Mouse (Mus musculus) telencephalon, adult 2 months (tissue): ENCODE measurements around the gene Ube2g1.
"Not testable (repeated sequence)": the region's sequence is repeated elsewhere in the genome, so short reads cannot be mapped to it uniquely, and the experiment has no call there.

ENCODE experiments used
- DNase-seq: peaks from one replicate; pipeline ENCODE4 v3.0.0-alpha.2; 2011; ENCODE audit warnings: low read depth, low spot score

Gene Ube2g1

GRCm38 (mm10) chr11:72689551-72690510 is 82.7 kb downstream of the Ube2g1 start, which contains the start of gene Ankfy1:
Gene Ankfy1 (plus strand): TSS chr11:72690006.
- DNase-seq, result peak; percentile 86

DNA sequence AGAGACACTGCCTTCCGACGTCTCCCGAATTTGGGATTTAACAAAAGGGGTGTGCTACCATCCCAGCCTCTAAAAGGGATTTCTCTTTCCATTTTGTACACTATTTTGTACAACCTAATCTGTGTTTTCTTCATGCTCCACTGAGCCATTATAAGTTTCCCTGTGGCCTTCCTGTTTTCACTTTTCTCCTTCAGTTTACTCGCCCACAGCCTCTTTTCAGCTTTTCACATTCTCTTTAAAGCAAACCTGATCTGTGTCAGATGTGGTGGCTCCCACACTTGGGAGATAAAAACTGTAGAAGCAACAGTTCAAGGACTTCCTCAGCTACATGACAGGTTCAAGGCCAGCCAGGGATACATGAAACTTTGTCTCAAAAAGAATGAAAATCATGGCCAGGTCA is 85.3 kb downstream of the Ube2g1 start:
- DNase-seq, result no peak

- DNase-seq, result no peak
Measured at GRCm38 (mm10) chr11:72695025-72695424, 87.9 kb downstream of the Ube2g1 start.

DNA sequence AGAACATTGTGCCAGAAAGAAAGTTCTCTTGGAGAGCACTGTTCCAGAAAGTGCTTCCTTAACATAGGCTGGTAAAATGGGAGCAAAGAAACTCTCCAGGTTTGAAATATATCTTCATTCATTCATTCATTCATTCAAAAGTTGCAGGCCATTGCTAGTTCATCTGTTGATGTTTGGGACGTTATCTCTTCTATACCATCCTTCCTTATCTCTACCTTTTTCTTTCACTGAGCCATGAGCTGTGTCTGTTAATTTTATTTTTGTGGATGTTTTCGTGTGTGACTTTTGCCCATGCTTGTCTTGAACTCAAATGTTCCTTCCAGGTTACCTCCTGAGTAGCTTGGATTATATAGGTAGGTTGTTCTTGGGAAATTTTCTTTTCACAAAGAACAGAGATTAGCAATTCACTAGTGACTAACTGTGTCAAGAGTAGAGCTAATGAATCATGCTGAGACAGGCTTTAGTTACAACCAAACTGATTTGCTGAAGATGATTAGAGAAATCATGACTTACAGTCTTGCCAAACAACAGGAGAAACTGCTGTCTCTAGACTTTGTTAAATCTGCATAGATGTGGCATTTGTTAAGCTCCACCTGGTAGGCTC is 89.4 kb downstream of the Ube2g1 start:
- no peak for DNase-seq

DNA sequence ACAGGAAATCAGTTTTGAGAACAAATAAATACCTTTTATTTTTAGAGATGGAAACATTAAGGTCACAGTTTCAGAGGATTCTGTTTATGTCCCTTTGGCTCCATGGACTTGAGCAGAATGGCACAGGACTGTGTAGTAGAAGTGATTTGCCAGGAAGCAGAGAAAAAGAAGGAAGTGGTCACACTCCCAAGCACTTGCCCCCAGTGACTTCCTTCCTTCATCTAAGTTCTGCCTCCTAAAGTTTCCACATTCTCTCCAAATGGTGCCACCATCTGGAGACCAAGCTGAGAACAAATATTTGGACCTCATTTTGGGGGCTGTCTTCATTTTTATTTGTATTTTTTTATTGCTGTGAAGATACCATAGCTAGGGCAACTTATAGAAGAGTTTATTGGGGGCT is 90.2 kb downstream of the Ube2g1 start:
- no peak for DNase-seq

DNA sequence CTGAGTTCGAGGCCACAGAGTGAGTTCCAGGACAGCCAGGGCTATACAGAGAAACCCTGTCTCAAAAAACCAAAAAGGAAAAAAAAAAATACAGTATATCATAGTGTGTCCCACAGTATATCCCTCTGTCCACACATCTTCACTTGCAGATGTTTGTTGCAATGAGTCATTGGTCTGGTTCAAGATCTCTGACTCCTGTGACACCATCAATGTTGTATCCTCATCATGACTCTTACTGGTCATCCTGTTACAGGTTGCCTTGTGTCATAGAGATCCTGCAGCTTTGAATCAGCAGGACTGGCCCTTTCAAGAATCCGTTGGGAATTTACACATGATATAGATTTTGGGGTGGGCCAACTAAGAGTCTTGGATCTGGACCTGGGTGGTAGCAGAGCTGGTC is 98.0 kb downstream of the Ube2g1 start:
- DNase-seq, result not testable (repeated sequence)

DNA sequence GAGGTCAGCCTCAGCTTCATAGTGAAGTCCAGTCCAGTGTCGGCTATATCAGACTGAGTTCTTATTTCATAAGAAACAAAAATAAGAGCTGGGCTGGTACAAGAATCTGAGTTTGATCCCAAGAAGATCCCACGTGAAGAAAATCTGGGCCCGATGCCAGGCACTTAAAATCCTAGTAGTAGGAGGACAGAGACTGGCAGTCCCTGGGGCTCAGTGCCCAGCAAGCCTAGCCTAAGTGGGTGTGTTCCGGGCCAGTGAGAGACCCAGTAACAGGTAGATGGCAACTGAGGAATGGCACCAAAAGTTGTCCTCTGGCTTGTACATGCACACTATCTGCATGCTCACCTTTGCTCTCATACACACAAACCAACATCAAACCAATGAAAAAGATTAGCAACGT is 105.6 kb downstream of the Ube2g1 start:
- DNase-seq, result peak; percentile 57

DNA sequence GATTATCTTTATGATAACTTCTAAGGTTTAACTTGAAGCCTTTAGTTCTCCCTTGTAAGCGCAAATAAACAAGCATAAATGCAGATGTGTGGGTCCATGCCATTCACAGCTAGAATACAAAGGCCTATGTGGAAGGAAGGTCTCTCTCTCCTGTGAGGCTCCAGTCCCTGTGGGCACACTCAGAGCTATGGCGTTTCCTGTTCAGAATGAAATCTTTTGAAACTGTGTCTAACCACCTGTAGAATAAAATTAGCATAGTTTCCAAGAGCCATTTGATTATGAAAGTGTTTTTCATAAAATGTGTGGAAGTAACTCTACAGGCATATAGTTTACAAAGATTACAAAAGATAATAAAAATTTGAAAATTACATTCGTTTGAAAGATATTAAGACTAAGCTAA is 111.1 kb downstream of the Ube2g1 start:
- no peak for DNase-seq

DNA sequence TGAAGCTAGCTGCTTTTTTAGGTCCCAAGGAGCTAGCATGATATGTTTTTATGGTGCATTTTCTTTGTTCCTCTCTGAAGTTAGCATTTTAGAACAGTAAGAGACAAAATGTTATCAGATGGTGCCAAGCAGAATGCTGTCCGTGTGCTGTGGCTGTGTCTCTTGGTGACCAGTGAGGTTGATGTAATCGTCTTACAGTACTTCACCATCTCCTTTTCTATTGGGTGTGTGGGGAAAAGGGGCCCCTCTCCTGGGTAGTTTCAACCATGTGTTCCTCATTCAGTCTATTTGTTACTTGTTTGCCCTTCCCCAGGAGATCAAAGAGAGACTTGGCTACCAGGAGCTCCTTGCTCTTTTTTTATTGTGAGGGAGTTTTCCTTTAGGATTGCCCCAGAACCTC is 116.1 kb downstream of the Ube2g1 start:
- DNase-seq, result no peak

DNA sequence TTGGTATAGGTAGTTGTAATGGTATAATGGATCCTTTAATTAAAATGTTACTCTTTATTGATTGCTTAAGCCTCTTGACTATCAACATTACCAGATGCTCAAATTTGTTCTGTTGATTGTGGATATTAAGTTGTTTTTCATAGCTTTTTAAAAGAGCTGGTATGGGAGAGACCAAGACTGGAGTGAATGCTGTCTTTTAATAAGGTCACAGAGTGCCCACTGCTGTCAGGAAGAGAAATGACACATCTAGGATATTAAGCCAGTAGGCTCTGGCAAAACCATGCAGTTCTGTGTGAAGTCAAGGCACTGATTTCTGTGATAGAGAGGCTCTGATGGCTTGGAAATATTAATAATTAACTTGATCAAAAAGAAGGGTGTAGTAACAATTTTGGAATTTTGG is 116.8 kb downstream of the Ube2g1 start:
- DNase-seq, result no peak

- no peak for DNase-seq
Measured at GRCm38 (mm10) chr11:72726023-72726422, 118.9 kb downstream of the Ube2g1 start.

DNA sequence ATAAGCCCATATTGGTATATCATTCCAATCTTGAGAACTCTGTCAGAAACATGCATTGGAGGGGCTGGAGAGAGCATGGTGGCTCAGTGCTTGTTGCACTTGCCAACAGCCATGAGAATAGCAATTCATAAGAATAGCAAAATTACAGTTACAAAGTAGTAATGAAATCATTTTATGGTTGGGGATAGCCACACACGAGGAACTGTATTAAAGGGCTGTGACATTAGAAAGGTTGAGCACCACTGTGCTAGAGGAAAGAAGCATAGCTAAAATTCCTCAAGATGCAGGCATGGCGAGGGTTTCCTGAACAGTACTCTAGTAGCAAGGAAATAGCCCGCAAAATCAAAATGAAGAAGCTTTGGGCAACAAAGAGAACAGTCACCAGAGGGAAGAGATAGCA is 126.7 kb downstream of the Ube2g1 start:
- DNase-seq, result no peak

DNA sequence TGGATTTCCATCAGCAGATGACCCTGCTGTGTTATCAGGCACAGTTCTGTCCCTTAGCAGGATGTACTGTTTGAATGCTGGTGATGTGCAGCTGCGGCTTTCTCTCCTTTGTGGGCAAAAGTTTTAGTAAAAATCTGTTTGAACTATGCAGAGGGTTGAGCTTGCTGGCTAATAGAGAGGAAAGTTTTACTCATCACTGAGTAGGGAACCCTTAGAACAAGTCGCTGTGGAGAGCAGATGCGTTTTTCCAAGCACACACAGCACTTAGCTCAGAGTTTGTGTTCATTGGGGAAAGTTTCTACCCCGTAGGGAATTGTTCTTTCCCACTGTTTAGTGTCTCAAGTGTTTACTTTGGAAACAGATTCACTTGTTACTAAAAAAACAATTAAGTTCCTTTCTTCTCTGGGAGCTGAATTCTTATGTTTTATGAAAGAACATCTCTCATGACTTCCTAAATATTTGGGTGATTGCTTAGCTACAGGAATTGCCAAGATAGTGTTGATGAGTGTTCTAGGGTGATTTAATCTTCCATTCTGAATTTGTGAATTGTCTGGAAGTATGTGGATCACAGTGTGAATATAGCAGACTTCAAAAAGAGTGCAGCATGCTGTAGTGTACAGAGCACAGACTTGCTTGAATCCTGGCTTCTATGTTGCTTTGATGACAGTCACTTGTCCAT is 127.9 kb downstream of the Ube2g1 start:
- DNase-seq, result no peak

DNA sequence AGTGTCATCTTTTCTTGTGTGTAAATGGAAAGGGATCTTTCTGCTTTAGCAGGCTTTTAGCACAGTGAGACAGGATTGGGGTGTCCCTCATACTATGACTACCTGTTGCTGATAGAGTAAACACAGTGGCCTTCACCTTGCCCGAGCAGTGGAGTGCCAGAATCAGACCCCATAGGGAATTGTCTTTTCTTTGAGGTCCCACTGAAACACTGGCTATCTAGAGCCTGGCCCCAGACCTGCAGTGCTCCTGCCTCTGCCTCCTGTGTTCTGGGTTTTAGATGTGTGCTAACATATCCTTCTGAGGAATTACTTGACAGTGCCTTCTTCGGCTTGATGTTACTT is 128.4 kb downstream of the Ube2g1 start:
- no peak for DNase-seq
